Mouse (Mus musculus) bone marrow, adult 2 months (tissue): Measurements from ENCODE around the gene Trp53bp1.

Source experiments
- CTCF ChIP-seq: fragments of 200-500 bp; IDR thresholded peaks from 2 replicates; pipeline ENCODE4 v1.5.1; 2011; ENCODE audit warnings: low read length, control low read depth; ENCODE audit not compliant: control insufficient read depth, insufficient read depth
- POLR2A ChIP-seq: fragments of 200-500 bp; IDR thresholded peaks from 2 replicates; pipeline ENCODE4 v1.6.1; 2011; ENCODE audit warnings: low read depth, mild to moderate bottlenecking, control low read depth, low read length, borderline replicate concordance; ENCODE audit not compliant: control insufficient read depth

DNA sequence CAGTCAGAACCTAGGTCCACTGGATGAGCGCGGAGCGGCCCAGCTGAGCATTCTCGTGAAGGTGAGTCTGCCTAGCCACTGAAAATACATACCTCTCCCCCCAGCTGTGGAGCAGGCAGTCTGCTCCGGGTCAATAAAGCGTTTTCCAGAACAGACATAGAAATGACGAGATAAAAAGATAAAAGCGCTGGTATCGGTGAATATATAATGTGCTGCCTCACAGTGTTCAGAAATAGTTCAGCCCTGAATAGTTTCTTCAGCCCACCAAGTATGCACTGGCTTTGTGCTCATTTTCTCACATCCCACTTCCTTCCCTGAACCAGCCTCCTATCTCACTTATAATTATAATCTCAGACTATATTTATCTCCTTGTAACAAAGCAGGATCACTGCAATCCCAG is 75.7 kb downstream of the Trp53bp1 start:
- TF ChIP-seq POLR2A (no peak), CTCF (no peak)
